Mouse (Mus musculus) embryonic facial prominence, embryonic 11.5 days (tissue): ENCODE results near the gene 1700006A11Rik. TPM values are rescaled to one million over a fixed set of nuclear protein-coding genes. Genes with fewer than 3 reads are reported as not detected.
"Not testable (repeated sequence)": the region's sequence is repeated elsewhere in the genome, so short reads cannot be mapped to it uniquely, and the experiment has no call there.

ENCODE experiments used
- ATAC-seq: fragments of 200-750 bp; cut with Nextera tagmentation; replicated peaks from 2 replicates; pipeline ENCODE4 v1.8.0; 2017; ENCODE audit warnings: low read depth; ENCODE audit not compliant: insufficient number of reproducible peaks, low FRiP score, low TSS enrichment
- DNase-seq: peaks from one replicate; pipeline ENCODE4 v3.0.0-alpha.2; 2015; ENCODE audit warnings: low spot score
- H3K27ac ChIP-seq: fragments of 300-500 bp; sonication (generic); replicated peaks from 2 replicates; pipeline ENCODE4 v1.5.1; 2014; ENCODE audit warnings: mild to moderate bottlenecking, low read depth, low read length, control low read depth
- H3K27me3 ChIP-seq: fragments of 300-500 bp; sonication (generic); 2 replicates; pipeline ENCODE4 v1.6.1; 2014; ENCODE audit warnings: mild to moderate bottlenecking, low read length, moderate library complexity, mixed read lengths; ENCODE audit not compliant: control insufficient read depth, insufficient read depth
- H3K36me3 ChIP-seq: fragments of 300-500 bp; sonication (generic); replicated peaks from 2 replicates; pipeline ENCODE4 v1.6.1; 2014; ENCODE audit warnings: low read depth, mild to moderate bottlenecking, low read length, moderate library complexity, mixed read lengths; ENCODE audit not compliant: control insufficient read depth, insufficient read depth
- H3K4me1 ChIP-seq: fragments of 300-500 bp; sonication (generic); 2 replicates; pipeline ENCODE4 v1.6.1; 2014; ENCODE audit warnings: low read length, mixed read lengths; ENCODE audit not compliant: control insufficient read depth, insufficient read depth
- H3K4me2 ChIP-seq: fragments of 300-500 bp; sonication (generic); 2 replicates; pipeline ENCODE4 v1.6.1; 2014; ENCODE audit warnings: low read depth, mild to moderate bottlenecking, control low read depth, low read length, moderate library complexity
- H3K4me3 ChIP-seq: fragments of 300-500 bp; sonication (generic); 2 replicates; pipeline ENCODE4 v1.5.1; 2014; ENCODE audit warnings: low read depth, low read length, control low read depth
- H3K9ac ChIP-seq: fragments of 300-500 bp; sonication (generic); replicated peaks from 2 replicates; pipeline ENCODE4 v1.6.1; 2014; ENCODE audit warnings: mild to moderate bottlenecking, control low read depth, low read length
- H3K9me3 ChIP-seq: fragments of 300-500 bp; sonication (generic); replicated peaks from 2 replicates; pipeline ENCODE4 v1.6.1; 2016; ENCODE audit warnings: mild to moderate bottlenecking, low read length, inconsistent platforms, mixed read lengths; ENCODE audit not compliant: control insufficient read depth
- WGBS: fragments of 180-500 bp; shearing (Covaris S2); extraction: QIAGEN DNeasy Blood & Tissue Kit; methylation state at CpG from one replicate; pipeline ENCODE4 v1.1.7; 2014; 5-methylcytosine and 5-hydroxymethylcytosine counted together
- polyA plus RNA-seq: library from polyadenylated mRNA; unstranded; fragments of >200 nt; fragmentation: Nextera tagmentation; extraction: Ambion mirVana; gene quantifications from 2 replicates; pipeline ENCODE4 v1.2.1, GENCODE M21; 2014

1700006A11Rik gene
- polyA plus RNA-seq = not detected in 2 replicates

GRCm38 (mm10) chr3:124425940-124426339 lies at the start of gene 1700006A11Rik:
1700006A11Rik (minus strand) TSS chr3:124426040.
- Histone ChIP-seq H3K4me3 (no peak within 1 kb of the TSS), H3K4me1 (no peaks in the 10 kb centered on the region), H3K4me2 (no peak within 1 kb of the TSS), H3K9ac (no peak within 1 kb of the TSS), H3K9me3 (no peaks in the 10 kb centered on the region), H3K27me3 (no peaks in the 10 kb centered on the region), H3K36me3 (no peaks in the 10 kb centered on the region), H3K27ac (no peak within 1 kb of the TSS)
- 90% methylated on average over 1 of the region's 1 CpGs for WGBS
- DNase-seq (no peak), ATAC-seq (no peak)

- H3K9me3 ChIP-seq, H3K36me3 ChIP-seq, H3K27me3 ChIP-seq, H3K9ac ChIP-seq, H3K4me3 ChIP-seq, ATAC-seq, H3K4me2 ChIP-seq, H3K27ac ChIP-seq, H3K4me1 ChIP-seq, DNase-seq: not testable (repeated sequence)
- WGBS = 88% methylated on average over 5 of the region's 5 CpGs
Observed at GRCm38 (mm10) chr3:124474291-124474690, 48.5 kb upstream of the 1700006A11Rik start.

GRCm38 (mm10) chr3:124466102-124466730 lies 40.4 kb upstream of the 1700006A11Rik start:
- Histone ChIP-seq H3K4me1 (no peaks in the 10 kb centered on the region), H3K27me3 (no peaks in the 10 kb centered on the region), H3K36me3 (no peaks in the 10 kb centered on the region), H3K27ac (no peak overlapping the region), H3K4me3 (no peak overlapping the region), H3K4me2 (no peak overlapping the region), H3K9ac (no peak overlapping the region), H3K9me3 (no peaks in the 10 kb centered on the region)
- no peak for ATAC-seq
- DNase-seq = no peak
- WGBS = 93% methylated on average over 6 of the region's 6 CpGs

GRCm38 (mm10) chr3:124392201-124392600 lies 33.6 kb downstream of the 1700006A11Rik start:
- H3K27ac ChIP-seq = no peak overlapping the region

GRCm38 (mm10) chr3:124390101-124390500 lies 35.7 kb downstream of the 1700006A11Rik start:
- Histone ChIP-seq H3K4me1 (no peaks in the 10 kb centered on the region), H3K27ac (no peak overlapping the region), H3K36me3 (no peaks in the 10 kb centered on the region), H3K9me3 (no peaks in the 10 kb centered on the region), H3K9ac (no peak overlapping the region), H3K4me3 (no peak overlapping the region), H3K4me2 (no peak overlapping the region), H3K27me3 (no peaks in the 10 kb centered on the region)
- no peak for ATAC-seq
- 94% methylated on average over 2 of the region's 2 CpGs for WGBS
- no peak for DNase-seq

More at GRCm38 (mm10) chr3:124392201-124392600, 33.6 kb downstream of the 1700006A11Rik start:
- no peaks in the 10 kb centered on the region for H3K27me3 ChIP-seq
- no peaks in the 10 kb centered on the region for H3K36me3 ChIP-seq
- DNase-seq (no peak), ATAC-seq (no peak)
- no peaks in the 10 kb centered on the region for H3K4me1 ChIP-seq
- H3K4me3 ChIP-seq = no peak overlapping the region
- H3K4me2 ChIP-seq = no peak overlapping the region
- H3K9ac ChIP-seq = no peak overlapping the region
- H3K9me3 ChIP-seq = no peaks in the 10 kb centered on the region
- 62% methylated on average over 5 of the region's 5 CpGs for WGBS

- H3K9ac ChIP-seq = no peak overlapping the region
- H3K4me3 ChIP-seq = no peak overlapping the region
- no peak overlapping the region for H3K27ac ChIP-seq
- H3K4me2 ChIP-seq = no peak overlapping the region
- WGBS = 69% methylated on average over 2 of the region's 2 CpGs
- H3K9me3 ChIP-seq = no peaks in the 10 kb centered on the region
- no peaks in the 10 kb centered on the region for H3K27me3 ChIP-seq
- DNase-seq (no peak), ATAC-seq (no peak)
- H3K4me1 ChIP-seq = no peaks in the 10 kb centered on the region
- no peaks in the 10 kb centered on the region for H3K36me3 ChIP-seq
Observed at GRCm38 (mm10) chr3:124389650-124390049, 36.2 kb downstream of the 1700006A11Rik start.

- not testable (repeated sequence) for H3K9ac ChIP-seq, H3K36me3 ChIP-seq, H3K4me1 ChIP-seq, ATAC-seq, H3K9me3 ChIP-seq, H3K4me2 ChIP-seq, H3K27me3 ChIP-seq, H3K4me3 ChIP-seq, DNase-seq, H3K27ac ChIP-seq
- WGBS = 95% methylated on average over 18 of the region's 18 CpGs
Observed at GRCm38 (mm10) chr3:124385377-124385776, 40.5 kb downstream of the 1700006A11Rik start.

- no peaks in the 10 kb centered on the region for H3K36me3 ChIP-seq
- no peak overlapping the region for H3K4me2 ChIP-seq
- no peak overlapping the region for H3K9ac ChIP-seq
- no peaks in the 10 kb centered on the region for H3K4me1 ChIP-seq
- no peak for ATAC-seq
- H3K27ac ChIP-seq = no peak overlapping the region
- no peak for DNase-seq
- H3K27me3 ChIP-seq = no peaks in the 10 kb centered on the region
- no peaks in the 10 kb centered on the region for H3K9me3 ChIP-seq
- WGBS = 87% methylated on average over 2 of the region's 2 CpGs
- H3K4me3 ChIP-seq = no peak overlapping the region
Observed at GRCm38 (mm10) chr3:124372031-124372430, 53.8 kb downstream of the 1700006A11Rik start.
